Mouse (Mus musculus) thymus, adult 18-20 months (tissue): ENCODE measurements around the gene Styx.
"Not testable (repeated sequence)": the region's sequence is repeated elsewhere in the genome, so short reads cannot be mapped to it uniquely, and the experiment has no call there.

ENCODE experiments used
- DNase-seq, 2 experiments: peaks; one replicate each; pipeline ENCODE4 v3.0.0; 2022; ENCODE audit warnings: mixed read lengths in 2 of 2

Styx gene

GRCm38 (mm10) chr14:45364211-45365195, 13.6 kb downstream of the Styx start:
- DNase-seq, result no peak

DNA sequence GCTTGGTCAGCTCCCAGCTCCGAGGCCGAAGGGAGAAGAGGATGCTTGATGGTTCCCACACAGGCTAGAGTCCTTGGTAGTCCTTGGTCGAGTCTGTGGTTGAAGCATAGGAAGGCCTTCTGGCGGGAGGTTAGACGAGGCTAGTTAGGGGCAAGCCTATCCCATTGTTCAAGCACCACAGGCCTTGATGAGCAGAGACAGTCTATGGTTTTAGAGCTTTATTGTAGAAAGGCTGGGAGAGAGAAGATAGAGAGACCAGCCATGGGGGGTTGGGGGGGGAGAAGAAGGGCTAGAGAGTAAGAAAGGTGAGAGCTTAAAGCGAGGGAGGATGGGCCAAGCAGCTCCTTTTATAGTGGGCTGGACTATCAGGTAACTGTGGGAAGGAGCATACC, 14.3 kb downstream of the Styx start:
- DNase-seq, result no peak

DNA sequence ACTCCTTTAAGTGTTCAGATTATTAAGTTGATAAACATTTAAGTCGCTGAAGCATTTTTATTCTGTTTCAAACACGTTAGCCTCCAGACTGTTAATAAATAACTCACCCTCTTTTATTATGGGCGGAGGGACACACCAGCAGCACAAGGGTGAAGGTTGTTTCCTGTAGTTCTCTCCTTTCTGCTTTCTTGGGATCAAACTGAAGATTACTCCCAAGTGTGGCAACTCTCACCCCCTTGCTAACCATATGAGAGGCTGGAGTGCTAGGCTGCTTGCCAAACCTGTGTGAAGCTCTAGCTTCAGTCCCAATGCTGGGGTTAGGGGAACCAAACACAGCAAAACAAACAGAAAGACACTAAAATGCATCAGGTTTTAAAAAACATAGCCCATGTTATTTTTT, 27.9 kb downstream of the Styx start:
- DNase-seq, result no peak

GRCm38 (mm10) chr14:45380756-45381155, 29.9 kb downstream of the Styx start:
- DNase-seq, result no peak

DNA sequence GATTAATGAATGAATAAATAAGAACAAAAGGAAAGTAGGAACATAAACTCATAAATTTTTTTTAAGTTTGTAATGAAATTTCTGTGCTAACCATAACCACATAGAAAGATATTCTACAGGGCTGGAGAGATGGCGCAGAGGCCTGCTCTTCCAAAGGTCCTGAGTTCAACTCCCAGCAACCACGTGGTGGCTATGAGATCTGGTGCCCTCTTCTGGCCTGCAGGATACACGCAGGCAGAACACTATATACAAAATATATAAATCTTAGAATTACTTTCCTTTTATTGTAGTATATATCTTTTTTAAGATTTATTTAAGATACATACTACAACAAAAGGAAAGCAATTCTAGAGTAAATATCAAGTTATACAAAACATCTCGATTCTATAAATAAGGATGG, 32.0 kb downstream of the Styx start:
- no peak for DNase-seq

DNA sequence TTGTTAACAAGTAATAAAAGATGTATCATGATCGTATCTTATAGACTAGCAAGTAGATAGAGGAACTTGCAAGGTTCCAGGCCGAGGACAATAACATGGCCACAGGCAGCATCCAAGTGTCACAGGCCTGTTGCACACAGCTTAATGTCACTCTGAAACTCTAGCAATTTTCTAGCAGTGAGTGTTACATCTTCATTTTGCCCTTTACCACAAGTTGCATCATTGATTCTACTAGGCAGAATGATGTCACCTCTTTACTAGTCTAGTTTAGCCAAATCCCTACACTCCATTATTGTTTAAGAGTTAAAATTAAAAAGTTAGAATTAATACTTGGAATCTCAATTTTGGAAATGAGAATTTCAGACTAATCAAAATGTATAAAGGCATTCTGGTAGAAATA, 34.7 kb downstream of the Styx start:
- DNase-seq, result no peak

DNA sequence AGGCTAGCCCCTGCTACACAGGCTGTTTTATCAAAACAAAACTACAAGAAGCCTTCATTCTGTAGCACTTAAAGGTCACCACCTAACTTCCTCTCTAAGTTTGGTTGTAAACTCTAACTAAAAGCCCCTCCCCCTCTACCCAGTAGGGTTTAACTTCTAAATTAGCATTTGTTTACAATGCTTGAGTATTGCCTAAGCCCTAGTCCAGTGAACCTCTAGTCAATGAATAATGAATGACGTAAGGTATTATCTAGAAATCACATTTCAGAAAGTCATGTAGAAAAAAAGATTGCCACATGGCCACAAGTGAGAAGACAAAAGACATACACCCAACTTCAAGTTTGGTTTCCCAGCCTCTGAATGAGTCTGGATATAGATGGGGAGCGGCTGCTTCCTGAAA, 36.6 kb downstream of the Styx start:
- DNase-seq, result no peak

DNA sequence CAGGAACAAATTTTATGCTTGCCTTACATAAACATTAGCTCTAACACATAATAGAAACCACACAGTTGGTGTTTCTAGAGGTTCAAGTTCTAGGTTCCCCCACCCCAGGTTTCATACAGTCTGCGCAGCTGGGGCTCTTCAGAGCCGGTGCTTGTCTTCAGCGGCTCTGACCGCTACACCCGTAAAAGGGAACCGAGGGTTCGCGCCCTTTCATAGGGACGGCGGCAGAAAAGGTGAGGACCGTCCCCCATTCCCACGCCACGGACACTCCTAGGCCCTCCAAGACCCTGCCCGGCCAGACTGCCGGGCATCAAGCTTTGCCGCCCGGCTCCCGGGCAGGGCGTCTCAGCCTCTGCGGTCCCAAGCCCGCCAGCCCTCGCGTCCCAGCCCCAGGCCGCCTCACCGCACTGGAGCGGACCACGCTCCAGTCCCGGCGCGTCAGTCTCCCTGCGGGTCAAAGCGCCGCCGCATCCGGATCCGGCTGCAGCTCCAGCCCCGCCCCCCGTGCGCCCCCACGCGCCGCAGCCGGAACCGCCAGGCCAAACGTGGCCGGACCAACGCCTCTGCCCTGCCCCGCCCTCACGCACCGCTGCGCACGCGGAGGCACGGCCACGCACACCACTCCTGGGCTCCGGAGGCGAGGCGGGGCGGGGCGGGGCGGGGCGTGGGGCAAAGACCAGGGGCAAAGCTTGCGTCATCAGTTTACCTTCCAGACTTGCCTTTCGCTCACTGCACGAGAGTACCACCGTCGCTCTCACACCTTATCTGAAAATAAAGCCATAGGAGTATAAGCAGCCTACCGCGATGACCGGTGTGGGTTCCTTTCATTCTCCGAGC, 37.7 kb downstream of the Styx start:
- peak; percentile 67 to 74 for DNase-seq

DNA sequence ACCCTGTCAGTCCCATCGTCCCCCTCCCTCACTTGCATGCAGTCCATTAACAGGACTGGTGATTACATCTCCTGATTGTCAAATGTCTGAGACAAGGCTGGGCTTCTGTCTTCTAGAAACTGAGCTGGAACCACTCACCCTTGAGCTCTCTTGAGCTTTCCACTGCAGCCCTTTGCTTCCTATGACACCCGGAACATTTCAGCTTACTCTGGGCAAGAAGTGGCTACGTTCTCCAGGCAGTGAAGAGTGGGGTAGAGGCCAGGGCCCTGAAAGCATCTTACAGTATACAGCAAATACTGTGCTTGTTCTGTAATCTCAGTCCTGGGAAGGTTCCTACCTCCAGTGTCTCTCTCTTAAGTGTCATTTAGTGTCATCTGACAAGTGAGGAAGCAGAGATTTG, 38.3 kb downstream of the Styx start:
- DNase-seq, result no peak

DNA sequence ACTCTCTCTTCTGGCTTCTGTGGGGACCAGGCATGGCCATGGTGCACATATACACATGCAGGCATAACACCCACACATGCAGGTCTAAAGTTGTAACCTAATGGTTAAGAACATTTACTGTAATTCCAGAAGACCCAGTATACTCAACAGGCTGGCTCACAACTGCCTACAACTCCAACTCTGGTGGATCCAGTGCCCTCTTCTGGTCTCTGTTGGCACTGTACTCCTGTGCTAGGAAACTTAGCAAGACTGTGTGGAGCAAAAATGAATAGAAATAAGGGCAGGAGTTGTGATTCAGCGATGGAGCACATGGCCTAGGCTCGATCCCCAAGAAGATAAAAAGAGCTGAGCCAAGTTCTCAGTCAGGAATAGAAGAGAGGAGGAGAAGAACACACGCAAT, 48.9 kb downstream of the Styx start:
- no peak for DNase-seq

DNA sequence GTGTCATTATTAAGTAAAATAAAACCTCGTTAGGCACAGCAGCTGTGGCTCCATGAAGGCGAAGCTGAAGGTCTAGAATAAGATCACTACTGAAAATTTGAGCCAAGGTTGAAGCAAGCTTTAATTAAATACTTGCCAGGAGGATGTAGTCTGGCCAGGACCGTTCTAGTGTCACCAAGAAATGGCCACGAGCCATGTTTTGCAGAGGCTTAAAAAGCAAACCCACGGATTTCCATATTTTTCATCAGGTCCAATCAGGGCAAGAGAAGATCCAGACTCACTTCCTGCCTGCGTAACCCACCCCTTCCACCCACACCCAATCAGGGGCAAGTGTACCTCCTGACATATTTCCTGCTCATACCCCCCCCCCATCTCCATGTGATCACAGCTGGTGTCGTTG, 52.8 kb downstream of the Styx start:
- DNase-seq, result no peak

DNA sequence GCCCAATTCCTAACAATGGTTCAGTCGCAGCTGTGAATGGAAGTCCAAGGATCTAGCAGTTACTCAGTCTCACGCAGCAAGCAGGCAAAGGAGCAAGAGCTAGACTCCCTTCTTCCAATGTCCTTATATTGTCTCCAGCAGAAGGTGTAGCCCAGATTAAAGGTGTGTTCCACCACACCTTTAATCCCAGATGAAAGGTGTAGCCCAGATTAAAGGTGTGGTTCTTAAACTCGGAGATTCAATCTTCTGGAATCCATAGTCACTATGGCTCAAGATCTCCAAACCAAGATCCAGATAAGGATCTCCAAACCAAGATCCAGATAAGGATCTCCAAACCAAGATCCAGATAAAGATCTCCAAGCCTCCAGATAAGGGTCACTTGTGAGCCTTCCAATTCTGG, 53.9 kb downstream of the Styx start, which contains the start of gene Gnpnat1:
Gene Gnpnat1, minus strand, starts transcription at position 101 of the 400 bp plus-strand sequence.
- DNase-seq, result not testable (repeated sequence)

- DNase-seq, result no peak
Observed at GRCm38 (mm10) chr14:45416265-45416664, 65.4 kb downstream of the Styx start.

DNA sequence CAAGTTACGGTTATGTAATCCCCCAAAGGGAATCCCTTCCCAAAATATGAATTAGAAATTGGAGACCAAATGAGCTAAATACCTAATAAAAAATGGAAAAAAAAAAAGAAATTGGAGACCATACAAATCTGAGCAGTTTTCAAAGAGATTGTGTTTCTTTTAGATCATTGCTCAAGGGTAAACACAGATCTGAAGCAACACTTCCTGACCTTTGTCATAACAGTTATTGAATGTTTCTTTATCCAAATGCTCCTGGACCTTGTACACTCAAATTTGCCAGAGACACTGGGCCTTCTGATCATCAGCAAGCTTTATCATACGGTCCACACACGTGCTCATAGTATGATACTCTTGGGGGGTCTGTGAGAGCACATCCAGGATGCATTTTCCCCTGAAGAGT, 67.7 kb downstream of the Styx start:
- no peak for DNase-seq

- no peak for DNase-seq
Observed at GRCm38 (mm10) chr14:45419323-45419722, 68.4 kb downstream of the Styx start.

DNA sequence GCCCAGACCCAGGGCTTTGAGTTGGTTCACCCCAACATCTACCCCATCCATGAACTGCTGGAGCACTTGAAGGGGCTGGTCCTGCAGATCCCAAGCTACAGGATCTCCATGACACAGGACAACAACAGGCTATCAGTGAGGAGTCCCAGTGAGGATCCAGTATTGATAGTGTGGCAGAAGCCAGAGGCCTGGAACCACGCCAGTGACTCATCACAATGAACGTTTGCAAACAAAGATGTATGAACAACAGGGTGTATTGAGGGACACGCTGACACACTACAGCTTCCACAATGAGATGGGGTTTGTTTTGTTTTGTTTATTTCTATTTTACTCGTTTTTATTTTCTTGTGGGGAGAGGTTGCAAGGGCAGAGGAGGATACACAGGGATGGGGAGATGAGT, 71.5 kb downstream of the Styx start:
- no peak for DNase-seq

DNA sequence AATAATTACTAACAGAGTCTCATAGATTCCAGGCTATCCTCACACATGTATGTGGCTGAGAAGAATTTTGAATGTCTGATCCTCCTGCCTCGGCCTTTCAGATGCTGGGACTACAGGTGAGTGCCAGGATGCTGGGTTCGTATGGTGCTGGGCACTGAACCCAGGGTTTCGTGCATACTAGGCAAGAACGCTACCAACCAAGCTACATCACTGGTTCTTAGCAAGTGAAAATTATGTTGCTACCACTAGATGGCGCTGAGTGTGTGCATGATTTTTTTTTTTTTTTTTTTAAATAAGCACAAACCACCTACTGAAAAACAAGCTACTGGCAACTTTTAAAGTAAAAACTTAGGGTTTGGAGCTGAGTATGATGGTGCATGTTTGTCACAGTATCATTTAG, 72.3 kb downstream of the Styx start:
- DNase-seq, result no peak

- DNase-seq, result no peak
Observed at GRCm38 (mm10) chr14:45430066-45430842, 79.4 kb downstream of the Styx start.

DNA sequence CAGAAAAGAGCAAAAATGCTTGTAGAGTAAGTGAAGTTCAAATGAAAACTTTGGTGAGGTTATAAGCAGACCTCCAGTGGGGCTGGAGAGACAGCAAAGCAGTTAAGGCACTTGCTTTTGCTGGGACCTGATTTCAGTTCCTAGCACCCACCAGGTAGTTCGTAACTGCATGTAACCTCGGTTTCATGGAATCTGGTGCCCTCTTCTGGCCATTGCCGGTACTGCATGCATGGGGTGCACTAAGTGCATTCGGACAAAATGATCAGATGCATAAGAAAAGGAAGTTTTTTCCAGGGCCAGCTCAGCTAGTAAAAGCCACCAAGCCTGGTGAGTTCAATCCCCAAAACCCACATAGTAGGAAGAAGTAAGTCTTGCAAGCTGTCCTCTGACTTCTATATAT, 81.1 kb downstream of the Styx start:
- peak in 1 of 2 experiments; percentile 5 for DNase-seq

GRCm38 (mm10) chr14:45434220-45434619, 83.3 kb downstream of the Styx start:
- DNase-seq, result no peak

GRCm38 (mm10) chr14:45438250-45438930, 87.5 kb downstream of the Styx start:
- no peak for DNase-seq

DNA sequence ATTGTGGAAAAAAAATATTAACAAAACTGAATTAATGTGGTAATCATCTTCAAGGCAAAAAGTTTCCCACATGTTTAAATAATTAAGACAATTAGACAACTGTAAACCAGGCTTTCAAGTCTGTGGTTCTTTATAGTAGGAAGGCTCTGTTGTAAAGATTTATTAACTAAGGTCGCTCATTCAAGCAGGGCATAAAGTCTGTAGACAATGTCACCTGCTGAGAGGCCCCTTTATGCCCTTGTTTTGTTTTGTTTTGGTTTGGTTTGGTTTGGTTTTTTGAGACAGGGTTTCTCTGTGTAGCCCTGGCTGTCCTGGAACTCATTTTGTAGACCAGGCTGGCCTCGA, 88.0 kb downstream of the Styx start:
- DNase-seq, result no peak
